Mouse (Mus musculus) bone marrow, adult 2 months (tissue): ENCODE measurements around the gene L3mbtl4. TPM values are rescaled to one million over a fixed set of nuclear protein-coding genes. Genes with fewer than 3 reads are reported as not detected.

ENCODE experiments used
- H3K27ac ChIP-seq: fragments of 200-500 bp; 2 replicates; pipeline ENCODE4 v1.5.1; 2012; ENCODE audit warnings: low read depth, mild to moderate bottlenecking, control low read depth, inconsistent platforms, low read length; ENCODE audit not compliant: control insufficient read depth, poor library complexity, insufficient read depth
- H3K4me1 ChIP-seq: fragments of 200-500 bp; 2 replicates; pipeline ENCODE4 v1.6.1; 2011; ENCODE audit warnings: low read length; ENCODE audit not compliant: control insufficient read depth, insufficient read depth
- H3K4me3 ChIP-seq: fragments of 200-500 bp; replicated peaks from 2 replicates; pipeline ENCODE3; 2011; ENCODE audit warnings: mild to moderate bottlenecking, low read depth, low read length, control low read depth; ENCODE audit not compliant: control insufficient read depth
- CTCF ChIP-seq: fragments of 200-500 bp; IDR thresholded peaks from 2 replicates; pipeline ENCODE4 v1.5.1; 2011; ENCODE audit warnings: low read length, control low read depth; ENCODE audit not compliant: control insufficient read depth, insufficient read depth
- POLR2A ChIP-seq: fragments of 200-500 bp; IDR thresholded peaks from 2 replicates; pipeline ENCODE4 v1.6.1; 2011; ENCODE audit warnings: low read depth, mild to moderate bottlenecking, control low read depth, low read length, borderline replicate concordance; ENCODE audit not compliant: control insufficient read depth
- WGBS: fragments of 180-500 bp; shearing (Covaris S2); methylation state at CpG from one replicate; pipeline ENCODE4 v1.1.7; 2018; 5-methylcytosine and 5-hydroxymethylcytosine counted together
- polyA plus RNA-seq: library from polyadenylated mRNA; stranded (reverse); fragments of >200 nt; gene quantifications from 2 replicates; pipeline ENCODE4 v1.2.4, GENCODE M21; 2011; ENCODE audit warnings: low replicate concordance; ENCODE audit not compliant: missing spikeins, insufficient read depth, insufficient read length

Gene L3mbtl4
- polyA plus RNA-seq, 1 experiment: not detected

DNA sequence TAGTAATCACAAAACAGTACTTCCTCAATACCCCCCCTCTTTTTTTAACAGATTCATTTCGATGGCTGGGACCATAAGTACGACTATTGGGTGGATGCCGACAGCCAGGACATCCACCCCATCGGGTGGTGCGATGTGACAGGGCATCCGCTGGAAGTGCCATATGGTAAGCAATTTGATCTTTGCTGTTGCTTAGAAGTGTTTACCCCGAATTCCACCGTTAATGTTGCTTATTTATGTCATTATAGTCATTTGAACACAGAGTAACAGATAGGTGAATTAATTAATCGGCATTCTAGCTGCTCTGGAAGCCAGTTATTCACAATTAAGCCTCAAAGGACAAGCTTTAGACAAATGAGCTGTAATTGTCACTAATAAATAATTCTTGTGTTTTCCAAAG, 286.1 kb downstream of the L3mbtl4 start:
- H3K27ac ChIP-seq: no peak overlapping the region
- TF ChIP-seq CTCF (no peak), POLR2A (no peak)
- H3K4me1 ChIP-seq: no peaks in the 10 kb centered on the region
- 64% methylated on average over 9 of the region's 9 CpGs for WGBS
- no peak overlapping the region for H3K4me3 ChIP-seq

GRCm38 (mm10) chr17:68560264-68560663, 286.7 kb downstream of the L3mbtl4 start:
- Histone ChIP-seq H3K4me3 (no peak overlapping the region), H3K4me1 (no peaks in the 10 kb centered on the region), H3K27ac (no peak overlapping the region)
- TF ChIP-seq POLR2A (no peak), CTCF (no peak)
- WGBS: 45% methylated on average over 1 of the region's 1 CpGs

- no peaks in the 10 kb centered on the region for H3K4me1 ChIP-seq
- TF ChIP-seq CTCF: no peak
- TF ChIP-seq POLR2A: no peak
Observed at GRCm38 (mm10) chr17:68571806-68572205, 298.2 kb downstream of the L3mbtl4 start.

GRCm38 (mm10) chr17:68585195-68585594, 311.6 kb downstream of the L3mbtl4 start:
- no peak overlapping the region for H3K27ac ChIP-seq
- TF ChIP-seq CTCF: no peak
- TF ChIP-seq POLR2A: no peak
- H3K4me1 ChIP-seq: no peaks in the 10 kb centered on the region
- 72% methylated on average over 3 of the region's 3 CpGs for WGBS
- no peak overlapping the region for H3K4me3 ChIP-seq

More at GRCm38 (mm10) chr17:68571806-68572205, 298.2 kb downstream of the L3mbtl4 start:
- no peak overlapping the region for H3K27ac ChIP-seq
- H3K4me3 ChIP-seq: no peak overlapping the region
- WGBS: 91% methylated on average over 6 of the region's 6 CpGs

- no peak overlapping the region for H3K27ac ChIP-seq
- TF ChIP-seq POLR2A (no peak), CTCF (no peak)
- no peak overlapping the region for H3K4me3 ChIP-seq
- H3K4me1 ChIP-seq: no peaks in the 10 kb centered on the region
- 59% methylated on average over 4 of the region's 4 CpGs for WGBS
Observed at GRCm38 (mm10) chr17:68591619-68592018, 318.0 kb downstream of the L3mbtl4 start.

GRCm38 (mm10) chr17:68602744-68603143, 329.1 kb downstream of the L3mbtl4 start:
- H3K27ac ChIP-seq: no peak overlapping the region
- TF ChIP-seq POLR2A: no peak
- no peak for TF ChIP-seq CTCF
- H3K4me3 ChIP-seq: no peak overlapping the region
- no peaks in the 10 kb centered on the region for H3K4me1 ChIP-seq
- WGBS: 69% methylated on average over 4 of the region's 4 CpGs

DNA sequence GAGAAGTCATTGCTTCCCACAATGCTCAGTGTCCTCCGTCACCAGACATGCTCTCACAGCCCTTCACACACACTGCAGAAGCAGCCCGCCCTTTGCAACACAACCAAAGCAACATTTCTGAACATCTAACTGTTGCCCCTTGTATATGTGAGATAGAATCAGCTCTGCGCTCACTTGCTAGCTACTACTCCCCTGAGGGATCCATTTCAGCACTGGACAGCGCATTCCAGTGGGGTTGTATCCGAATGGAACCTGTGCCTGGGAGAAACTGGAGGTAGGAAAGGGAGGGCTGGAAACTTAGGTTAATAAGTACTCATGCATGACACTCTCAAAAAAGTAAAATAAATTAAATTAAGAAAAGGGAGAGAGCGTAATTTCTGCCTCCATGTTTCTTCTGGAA, 334.1 kb downstream of the L3mbtl4 start:
- H3K4me1 ChIP-seq: no peaks in the 10 kb centered on the region
- no peak overlapping the region for H3K27ac ChIP-seq
- TF ChIP-seq POLR2A (no peak), CTCF (no peak)
- no peak overlapping the region for H3K4me3 ChIP-seq
- WGBS: 41% methylated on average over 6 of the region's 6 CpGs

DNA sequence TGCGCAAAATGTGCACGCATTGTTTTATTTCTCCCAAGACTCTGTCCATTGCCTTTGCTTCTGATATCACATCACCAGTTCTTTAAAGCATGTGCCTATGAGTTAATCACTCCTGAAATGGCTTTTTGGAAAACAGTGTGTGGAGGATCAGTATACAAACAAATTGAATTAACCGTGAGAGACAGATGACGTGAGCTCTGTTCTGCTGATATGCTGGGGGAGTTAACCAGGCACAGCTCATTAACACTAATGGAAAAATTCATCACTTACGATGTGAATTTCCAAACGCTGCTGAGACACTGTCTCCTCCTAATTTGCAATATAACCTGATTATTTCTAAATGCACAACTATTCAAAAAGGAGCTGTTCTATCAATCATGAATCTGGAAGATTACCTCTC, 337.6 kb downstream of the L3mbtl4 start:
- TF ChIP-seq CTCF (no peak), POLR2A (no peak)
- no peak overlapping the region for H3K4me3 ChIP-seq
- no peak overlapping the region for H3K27ac ChIP-seq
- 78% methylated on average over 6 of the region's 6 CpGs for WGBS
- H3K4me1 ChIP-seq: no peaks in the 10 kb centered on the region

GRCm38 (mm10) chr17:68625281-68625680, 351.7 kb downstream of the L3mbtl4 start:
- 68% methylated on average over 4 of the region's 4 CpGs for WGBS
- Histone ChIP-seq H3K27ac (no peak overlapping the region), H3K4me1 (no peaks in the 10 kb centered on the region), H3K4me3 (no peak overlapping the region)
- TF ChIP-seq POLR2A (no peak), CTCF (no peak)

- no peak for TF ChIP-seq POLR2A
- no peak for TF ChIP-seq CTCF
- WGBS: 64% methylated on average over 7 of the region's 7 CpGs
- H3K4me1 ChIP-seq: no peaks in the 10 kb centered on the region
- no peak overlapping the region for H3K4me3 ChIP-seq
- no peak overlapping the region for H3K27ac ChIP-seq
Observed at GRCm38 (mm10) chr17:68629631-68630426, 356.2 kb downstream of the L3mbtl4 start.
